Mouse (Mus musculus) intestine, postnatal 0 days (tissue): ENCODE measurements around the gene Pard3b. TPM values are rescaled to one million over a fixed set of nuclear protein-coding genes. Genes with fewer than 3 reads are reported as not detected.

Source experiments
- ATAC-seq: fragments of 200-750 bp; cut with Nextera tagmentation; 2 replicates; pipeline ENCODE4 v1.8.0; 2017; ENCODE audit warnings: mild to moderate bottlenecking, moderate TSS enrichment, moderate library complexity
- H3K27ac ChIP-seq: fragments of 300-500 bp; sonication (generic); 2 replicates; pipeline ENCODE4 v1.5.1; 2014; ENCODE audit warnings: mild to moderate bottlenecking, low read depth, low read length, moderate library complexity
- H3K27me3 ChIP-seq: fragments of 300-500 bp; sonication (generic); replicated peaks from 2 replicates; pipeline ENCODE4 v1.6.1; 2014; ENCODE audit warnings: low read length, mixed read lengths; ENCODE audit not compliant: control insufficient read depth, insufficient read depth
- H3K36me3 ChIP-seq: fragments of 300-500 bp; sonication (generic); 2 replicates; pipeline ENCODE4 v1.6.1; 2014; ENCODE audit warnings: mild to moderate bottlenecking, moderate library complexity; ENCODE audit not compliant: control insufficient read depth, insufficient read depth
- H3K4me1 ChIP-seq: fragments of 300-500 bp; sonication (generic); replicated peaks from 2 replicates; pipeline ENCODE4 v1.6.1; 2014; ENCODE audit warnings: antibody characterized with exemption, low read length, mixed read lengths; ENCODE audit not compliant: control insufficient read depth, insufficient read depth
- H3K4me2 ChIP-seq: fragments of 300-500 bp; sonication (generic); replicated peaks from 2 replicates; pipeline ENCODE4 v1.6.1; 2014; ENCODE audit warnings: low read depth, mild to moderate bottlenecking, moderate library complexity
- H3K4me3 ChIP-seq: fragments of 300-500 bp; sonication (generic); 2 replicates; pipeline ENCODE4 v1.5.1; 2014; ENCODE audit warnings: low read depth, low read length
- H3K9ac ChIP-seq: fragments of 300-500 bp; sonication (generic); 2 replicates; pipeline ENCODE4 v1.6.1; 2014; ENCODE audit warnings: mild to moderate bottlenecking, low read depth, low read length
- H3K9me3 ChIP-seq: fragments of 300-500 bp; sonication (generic); 2 replicates; pipeline ENCODE4 v1.6.1; 2016; ENCODE audit warnings: mixed run types; ENCODE audit not compliant: control insufficient read depth
- CTCF ChIP-seq: sonication (generic); IDR thresholded peaks from 2 replicates; pipeline ENCODE4 v1.5.1; 2016; ENCODE audit warnings: low read depth, mild to moderate bottlenecking, control low read depth, antibody characterized with exemption, moderate library complexity
- WGBS: fragments of 180-500 bp; shearing (Covaris S2); extraction: QIAGEN DNeasy Blood & Tissue Kit; methylation state at CpG from one replicate; pipeline ENCODE4 v1.1.7; 2014; 5-methylcytosine and 5-hydroxymethylcytosine counted together
- polyA plus RNA-seq: library from polyadenylated mRNA; unstranded; fragments of >200 nt; fragmentation: Nextera tagmentation; extraction: Ambion mirVana; gene quantifications from 2 replicates; pipeline ENCODE4 v1.2.1, GENCODE M21; 2015

Pard3b gene
- polyA plus RNA-seq, 1 experiment from 2014 or later, result 17.2 TPM

DNA sequence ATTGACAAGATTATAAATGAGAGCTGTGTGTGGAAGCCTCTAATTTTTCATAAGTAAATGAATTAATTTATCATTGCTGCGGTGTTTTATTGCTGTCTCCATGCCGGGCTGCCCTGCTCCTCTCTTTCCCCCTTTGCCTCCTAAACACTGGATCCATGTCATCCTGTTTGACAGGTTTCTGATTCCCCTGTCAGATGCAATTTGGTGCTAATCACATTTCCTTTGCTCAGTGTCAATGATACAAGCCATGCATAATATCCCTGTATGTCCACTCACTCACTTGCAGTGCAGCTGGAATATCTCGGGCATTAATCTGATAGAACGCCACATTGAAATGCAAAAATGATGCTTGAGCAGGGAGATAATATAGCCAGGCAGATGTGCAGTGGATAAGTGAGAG is 329.2 kb downstream of the Pard3b start:
- H3K27me3 ChIP-seq, result no peaks in the 10 kb centered on the region
- H3K9me3 ChIP-seq, result no peaks in the 10 kb centered on the region
- H3K4me2 ChIP-seq, result no peak overlapping the region
- H3K4me3 ChIP-seq, result no peak overlapping the region
- WGBS, result 80% methylated on average over 4 of the region's 4 CpGs
- H3K36me3 ChIP-seq, result no peaks in the 10 kb centered on the region
- no peak overlapping the region for H3K9ac ChIP-seq
- no peak for ATAC-seq
- H3K4me1 ChIP-seq, result no peaks in the 10 kb centered on the region
- H3K27ac ChIP-seq, result no peak overlapping the region
- TF ChIP-seq CTCF, result no peak

DNA sequence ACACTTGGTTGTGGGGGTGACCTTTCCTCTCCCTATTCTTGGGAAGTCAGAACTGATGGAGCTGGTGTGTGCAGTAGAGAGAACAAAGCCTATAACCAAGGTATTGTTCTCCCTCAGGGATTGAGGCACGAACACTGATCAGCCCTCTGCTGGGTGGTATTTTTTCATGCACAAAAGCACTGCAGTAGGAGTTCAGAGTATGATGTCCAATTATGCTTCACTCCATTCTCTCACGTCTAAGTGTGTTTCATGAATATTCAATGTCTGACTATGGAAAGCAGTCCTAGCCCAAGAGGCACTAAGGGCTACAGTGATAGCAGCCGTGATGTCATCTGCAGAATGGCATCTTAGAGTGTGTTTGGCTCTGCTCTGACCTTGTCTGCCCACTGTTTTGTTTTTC is 359.1 kb downstream of the Pard3b start:
- WGBS, result 85% methylated on average over 3 of the region's 3 CpGs
- no peaks in the 10 kb centered on the region for H3K9me3 ChIP-seq
- no peaks in the 10 kb centered on the region for H3K36me3 ChIP-seq
- no peak overlapping the region for H3K27ac ChIP-seq
- H3K4me1 ChIP-seq, result no peaks in the 10 kb centered on the region
- no peak overlapping the region for H3K9ac ChIP-seq
- H3K27me3 ChIP-seq, result no peaks in the 10 kb centered on the region
- H3K4me2 ChIP-seq, result no peak overlapping the region
- no peak for ATAC-seq
- H3K4me3 ChIP-seq, result no peak overlapping the region
- TF ChIP-seq CTCF, result 0 out of 2 replicates have a peak, but pooled peaks have one; percentile 2

DNA sequence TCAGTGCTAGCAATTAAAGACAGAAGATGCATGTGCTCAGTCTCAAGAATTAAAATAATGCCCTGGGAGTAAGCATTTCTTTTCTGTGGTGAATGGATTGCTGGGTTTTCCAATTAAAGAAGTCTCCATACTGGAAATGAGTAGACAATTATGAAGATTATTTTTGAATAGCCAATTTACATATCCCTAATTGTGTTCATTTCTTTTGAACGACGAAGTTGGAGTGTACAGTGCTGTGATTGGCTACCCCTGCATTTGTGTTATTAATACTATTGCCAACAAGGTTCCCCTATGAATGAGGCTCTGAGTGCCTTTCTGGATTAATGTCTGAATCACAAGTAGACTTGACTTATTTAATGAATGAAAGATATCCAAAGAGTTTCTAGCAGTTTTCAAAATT is 370.2 kb downstream of the Pard3b start:
- Histone ChIP-seq H3K4me2 (no peak overlapping the region), H3K27ac (no peak overlapping the region), H3K9me3 (no peaks in the 10 kb centered on the region), H3K9ac (no peak overlapping the region), H3K4me3 (no peak overlapping the region), H3K27me3 (no peaks in the 10 kb centered on the region), H3K36me3 (no peaks in the 10 kb centered on the region), H3K4me1 (no peaks in the 10 kb centered on the region)
- 89% methylated on average over 2 of the region's 2 CpGs for WGBS
- ATAC-seq, result no peak
- TF ChIP-seq CTCF, result no peak

DNA sequence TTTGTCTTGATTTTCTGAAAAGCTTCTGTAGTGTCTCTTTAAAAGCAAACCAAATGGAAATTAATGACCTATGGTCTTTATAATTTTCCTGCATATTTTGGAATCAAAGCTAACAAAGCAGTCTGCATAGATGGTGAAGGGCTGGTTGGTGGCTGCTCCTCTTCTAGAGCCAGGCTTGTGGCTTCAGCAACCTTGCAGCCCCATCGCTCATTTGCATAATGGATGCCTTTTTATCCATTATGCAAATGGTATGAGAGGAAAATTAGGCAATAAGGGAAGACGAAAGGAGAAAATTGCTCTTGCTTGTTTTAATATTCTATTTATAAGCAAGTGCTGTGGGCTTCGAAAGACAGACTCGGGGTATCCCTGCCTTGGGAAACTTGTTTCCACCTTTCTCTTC is 373.1 kb downstream of the Pard3b start:
- H3K27me3 ChIP-seq, result no peaks in the 10 kb centered on the region
- H3K27ac ChIP-seq, result no peak overlapping the region
- 94% methylated on average over 4 of the region's 4 CpGs for WGBS
- no peaks in the 10 kb centered on the region for H3K9me3 ChIP-seq
- no peak for TF ChIP-seq CTCF
- ATAC-seq, result no peak
- H3K4me3 ChIP-seq, result no peak overlapping the region
- no peaks in the 10 kb centered on the region for H3K4me1 ChIP-seq
- H3K36me3 ChIP-seq, result no peaks in the 10 kb centered on the region
- no peak overlapping the region for H3K9ac ChIP-seq
- no peak overlapping the region for H3K4me2 ChIP-seq

DNA sequence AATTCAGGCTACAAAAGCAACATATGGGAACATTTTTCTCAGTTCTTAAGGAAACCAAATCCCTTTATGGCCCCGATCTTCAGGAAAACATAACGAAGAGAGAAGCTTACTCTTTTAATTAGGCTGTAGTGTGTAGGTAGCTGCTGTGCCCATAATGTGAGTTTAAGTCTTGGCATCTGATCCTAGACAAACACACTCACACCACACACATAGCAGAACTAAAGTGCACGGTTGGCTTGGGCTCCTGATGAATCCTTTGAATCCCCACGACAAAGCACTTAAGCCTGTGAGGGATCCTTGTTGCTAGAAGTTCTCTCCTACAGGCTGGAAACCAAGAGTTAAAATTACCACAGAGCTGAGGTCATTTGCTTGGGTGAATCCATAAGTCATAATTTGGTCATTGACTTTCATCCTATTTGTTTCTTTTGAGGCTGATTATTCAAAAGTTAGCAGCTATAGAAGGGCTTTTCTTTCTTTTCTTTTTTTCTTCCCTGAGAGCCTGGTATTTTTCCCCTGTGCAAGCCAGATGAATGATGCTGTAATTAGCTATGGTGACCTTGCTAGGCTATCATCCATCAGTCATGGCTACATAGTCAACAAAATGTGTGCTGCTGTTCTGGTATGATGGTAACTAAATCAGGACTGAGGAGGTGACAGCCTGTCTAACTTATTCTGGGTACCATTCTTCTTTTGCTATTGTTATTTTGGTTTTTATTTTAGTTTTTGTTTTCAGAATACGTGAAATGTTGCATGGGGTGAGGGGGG is 378.1 kb downstream of the Pard3b start:
- Histone ChIP-seq H3K36me3 (no peaks in the 10 kb centered on the region), H3K9ac (no peak overlapping the region), H3K9me3 (no peaks in the 10 kb centered on the region), H3K27ac (no peak overlapping the region), H3K27me3 (no peaks in the 10 kb centered on the region), H3K4me3 (no peak overlapping the region), H3K4me1 (peaks cover 6% of the 10 kb centered on the region), H3K4me2 (no peak overlapping the region)
- TF ChIP-seq CTCF, result no peak
- ATAC-seq, result no peak
- WGBS, result 66% methylated on average over 5 of the region's 5 CpGs

DNA sequence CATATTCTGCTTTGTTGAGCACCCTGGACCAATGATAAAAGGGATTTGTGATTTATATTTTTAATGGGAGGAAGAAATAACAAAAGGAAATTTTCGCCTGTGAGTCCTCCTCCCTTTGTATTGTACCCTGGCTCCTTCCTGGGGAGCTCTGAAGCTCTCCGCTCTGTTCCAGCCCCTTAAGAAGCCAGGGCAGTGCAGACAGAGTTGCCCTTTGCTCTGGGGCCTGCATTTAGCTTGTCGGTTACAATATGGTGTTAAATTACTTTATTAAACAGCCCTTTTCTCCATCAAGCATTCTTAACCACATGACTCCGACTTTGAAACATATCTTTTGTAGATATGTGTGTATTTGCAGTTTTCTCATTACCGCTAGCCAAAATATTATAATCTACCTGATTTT is 379.7 kb downstream of the Pard3b start:
- H3K4me2 ChIP-seq, result peak overlapping the region; percentile 38; the same call in 1 of the 2 replicates
- no peak for TF ChIP-seq CTCF
- no peak overlapping the region for H3K4me3 ChIP-seq
- ATAC-seq, result no peak
- H3K9me3 ChIP-seq, result no peaks in the 10 kb centered on the region
- 29% methylated on average over 5 of the region's 5 CpGs for WGBS
- peaks cover 6% of the 10 kb centered on the region for H3K4me1 ChIP-seq
- H3K27me3 ChIP-seq, result no peaks in the 10 kb centered on the region
- H3K36me3 ChIP-seq, result no peaks in the 10 kb centered on the region
- H3K27ac ChIP-seq, result 0 out of 2 replicates have a peak overlapping the region, but pooled peaks have one; percentile 46
- no peak overlapping the region for H3K9ac ChIP-seq
